Mouse (Mus musculus) MEL (cell line): ENCODE results near the gene Dgka. TPM values are rescaled to one million over a fixed set of nuclear protein-coding genes. Genes with fewer than 3 reads are reported as not detected.

Experiments
- DNase-seq: peaks from one replicate; pipeline ENCODE4 v3.0.0; 2011; ENCODE audit warnings: low read depth, low spot score
- H3K27ac ChIP-seq: 2 replicates; pipeline ENCODE4 v1.5.1; 2012; ENCODE audit warnings: low read depth, mild to moderate bottlenecking, control low read depth, low read length, moderate library complexity; ENCODE audit not compliant: control insufficient read depth
- H3K27me3 ChIP-seq, 2 experiments: fragments of 150-350 bp in 1 of 2; sonication (generic) in 1 of 2; 2 replicates each; pipeline ENCODE4 v1.6.1; 2012; ENCODE audit warnings: low read length in 2 of 2, mild to moderate bottlenecking in 2 of 2, improper control_type of control experiment in 1 of 2, moderate library complexity in 1 of 2; ENCODE audit not compliant: insufficient read depth in 2 of 2, control insufficient read depth in 1 of 2
- H3K36me3 ChIP-seq, 2 experiments: 2 replicates each; pipeline ENCODE4 v1.6.1; 2012 to 2014; ENCODE audit warnings: low read length in 2 of 2, improper control_type of control experiment in 1 of 2, inconsistent platforms in 1 of 2, mild to moderate bottlenecking in 1 of 2; ENCODE audit not compliant: insufficient read depth in 2 of 2, control insufficient read depth in 1 of 2
- H3K4me1 ChIP-seq, 2 experiments: fragments of 150-350 bp in 1 of 2; sonication (generic) in 1 of 2; 2 replicates each; pipeline ENCODE4 v1.6.1; 2012; ENCODE audit warnings: low read length in 2 of 2, improper control_type of control experiment in 1 of 2, mild to moderate bottlenecking in 1 of 2; ENCODE audit not compliant: insufficient read depth in 2 of 2, control insufficient read depth in 1 of 2
- H3K4me3 ChIP-seq, 2 experiments: fragments of 150-350 bp in 1 of 2; sonication (generic) in 1 of 2; 2 replicates each; pipeline ENCODE4 v1.5.1; 2012; ENCODE audit warnings: low read depth in 2 of 2, low read length in 2 of 2, mild to moderate bottlenecking in 2 of 2, moderate library complexity in 2 of 2, control low read depth in 1 of 2, improper control_type of control experiment in 1 of 2; ENCODE audit not compliant: control insufficient read depth in 1 of 2, insufficient read depth in 1 of 2
- H3K79me2 ChIP-seq: 2 replicates; pipeline ENCODE4 v1.6.1; 2012; ENCODE audit warnings: mild to moderate bottlenecking, low read length, moderate library complexity; ENCODE audit not compliant: control insufficient read depth, poor library complexity, insufficient read depth
- H3K9ac ChIP-seq: 2 replicates; pipeline ENCODE4 v1.6.1; 2012; ENCODE audit warnings: low read depth, mild to moderate bottlenecking, control low read depth, low read length, moderate library complexity; ENCODE audit not compliant: control insufficient read depth, poor library complexity, severe bottlenecking
- H3K9me3 ChIP-seq: fragments of 150-350 bp; sonication (generic); replicated peaks from 2 replicates; pipeline ENCODE4 v1.6.1; 2012; ENCODE audit warnings: mild to moderate bottlenecking, low read length, improper control_type of control experiment, moderate library complexity; ENCODE audit not compliant: insufficient read depth
- CHD2 ChIP-seq: IDR thresholded peaks from 2 replicates; pipeline ENCODE4 v1.6.1; 2011; ENCODE audit warnings: low read length, improper control_type of control experiment
- CTCF ChIP-seq, 3 experiments: IDR thresholded peaks in 2 of 3; conservative IDR thresholded peaks in 1 of 3; 2 replicates each; pipeline ENCODE4 v1.5.1; 2011 to 2012; ENCODE audit warnings: low read length in 3 of 3, low read depth in 2 of 3, mild to moderate bottlenecking in 2 of 3, improper control_type of control experiment in 1 of 3, inconsistent platforms in 1 of 3, mixed read lengths in 1 of 3, moderate library complexity in 1 of 3; ENCODE audit not compliant: control insufficient read depth in 1 of 3, insufficient read depth in 1 of 3, poor library complexity in 1 of 3, severe bottlenecking in 1 of 3
- ELF1 ChIP-seq: IDR thresholded peaks from 2 replicates; pipeline ENCODE4 v1.6.1; 2014; ENCODE audit warnings: low read depth, mild to moderate bottlenecking, inconsistent platforms, low read length, improper control_type of control experiment, moderate library complexity
- EP300 ChIP-seq, 2 experiments: IDR thresholded peaks; 2 replicates each; pipeline ENCODE4 v1.6.1; 2011; ENCODE audit warnings: improper control_type of control experiment in 2 of 2, low read length in 2 of 2, low read depth in 1 of 2, mild to moderate bottlenecking in 1 of 2
- ETS1 ChIP-seq: IDR thresholded peaks from 2 replicates; pipeline ENCODE4 v1.6.1; 2012; ENCODE audit warnings: low read depth, mild to moderate bottlenecking, inconsistent platforms, low read length, improper control_type of control experiment, moderate library complexity
- GATA1 ChIP-seq: IDR thresholded peaks from 2 replicates; pipeline ENCODE4 v1.6.1; 2011; ENCODE audit warnings: low read depth, low read length, improper control_type of control experiment
- MAX ChIP-seq: IDR thresholded peaks from 2 replicates; pipeline ENCODE4 v1.6.1; 2011; ENCODE audit warnings: low read length, improper control_type of control experiment
- MYC ChIP-seq: IDR thresholded peaks from 2 replicates; pipeline ENCODE4 v1.6.1; 2011; ENCODE audit warnings: low read depth, mild to moderate bottlenecking, low read length, improper control_type of control experiment, moderate library complexity
- POLR2AphosphoS5 ChIP-seq: IDR thresholded peaks from 2 replicates; pipeline ENCODE4 v1.6.1; 2012; ENCODE audit warnings: low read depth, borderline replicate concordance, mild to moderate bottlenecking, inconsistent platforms, low read length, moderate library complexity, mixed read lengths
- RAD21 ChIP-seq: IDR thresholded peaks from 2 replicates; pipeline ENCODE4 v1.6.1; 2011; ENCODE audit warnings: mild to moderate bottlenecking, low read depth, low read length, improper control_type of control experiment
- SIN3A ChIP-seq: IDR thresholded peaks from 2 replicates; pipeline ENCODE4 v1.6.1; 2012; ENCODE audit warnings: low read length, improper control_type of control experiment, inconsistent platforms
- SMC3 ChIP-seq: IDR thresholded peaks from 2 replicates; pipeline ENCODE4 v1.6.1; 2011; ENCODE audit warnings: low read depth, low read length, improper control_type of control experiment
- TAL1 ChIP-seq: IDR thresholded peaks from 2 replicates; pipeline ENCODE4 v1.6.1; 2012; ENCODE audit warnings: mild to moderate bottlenecking, inconsistent platforms, low read length, moderate library complexity, mixed read lengths
- TBP ChIP-seq: IDR thresholded peaks from 2 replicates; pipeline ENCODE4 v1.8.0; 2011; ENCODE audit warnings: low read depth, low read length, improper control_type of control experiment
- TCF12 ChIP-seq: IDR thresholded peaks from 2 replicates; pipeline ENCODE4 v1.6.1; 2014; ENCODE audit warnings: low read depth, mild to moderate bottlenecking, inconsistent platforms, low read length, improper control_type of control experiment, moderate library complexity
- UBTF ChIP-seq: IDR thresholded peaks from 2 replicates; pipeline ENCODE4 v1.6.1; 2012; ENCODE audit warnings: low read depth, mild to moderate bottlenecking, inconsistent platforms, low read length, improper control_type of control experiment, moderate library complexity, borderline replicate concordance; ENCODE audit not compliant: insufficient read depth
- USF1 ChIP-seq: IDR thresholded peaks from 2 replicates; pipeline ENCODE4 v1.6.1; 2014; ENCODE audit warnings: low read depth, mild to moderate bottlenecking, inconsistent platforms, low read length, improper control_type of control experiment, moderate library complexity
- USF2 ChIP-seq, 2 experiments: IDR thresholded peaks; 2 replicates each; pipeline ENCODE4 v1.6.1; 2011 to 2012; ENCODE audit warnings: improper control_type of control experiment in 2 of 2, low read length in 2 of 2, borderline replicate concordance in 1 of 2, inconsistent platforms in 1 of 2, low read depth in 1 of 2, mild to moderate bottlenecking in 1 of 2; ENCODE audit not compliant: insufficient read depth in 1 of 2
- ZKSCAN1 ChIP-seq: IDR thresholded peaks from 2 replicates; pipeline ENCODE4 v1.6.1; 2012; ENCODE audit warnings: low read depth, mild to moderate bottlenecking, inconsistent platforms, low read length, improper control_type of control experiment, moderate library complexity
- ZMIZ1 ChIP-seq: IDR thresholded peaks from 2 replicates; pipeline ENCODE4 v1.6.1; 2012; ENCODE audit warnings: low read depth, mild to moderate bottlenecking, inconsistent platforms, low read length, improper control_type of control experiment, moderate library complexity
- ZNF384 ChIP-seq: IDR thresholded peaks from 2 replicates; pipeline ENCODE4 v1.6.1; 2012; ENCODE audit warnings: low read depth, mild to moderate bottlenecking, inconsistent platforms, low read length, improper control_type of control experiment
- polyA plus RNA-seq, 2 experiments: library from polyadenylated mRNA; stranded (reverse) in 1 of 2; unstranded in 1 of 2; fragments of >175 nt in 1 of 2; fragments of >200 nt in 1 of 2; gene quantifications; 2 replicates each; pipeline versions ENCODE4 v1.2.1 to v1.2.4; 2012; ENCODE audit warnings: low replicate concordance in 2 of 2, low read depth in 1 of 2; ENCODE audit not compliant: insufficient read length in 2 of 2, insufficient read depth in 1 of 2, missing spikeins in 1 of 2
- total RNA-seq: library from RNA; depleted of rRNA; stranded (reverse); fragments of 300-350 nt; gene quantifications from 2 replicates; pipeline ENCODE4 v1.2.3, GENCODE M21; 2012

Dgka gene
- total and polyA plus RNA-seq, 3 experiments = 0.69 to 3.5 TPM; not detected in 1

DNA sequence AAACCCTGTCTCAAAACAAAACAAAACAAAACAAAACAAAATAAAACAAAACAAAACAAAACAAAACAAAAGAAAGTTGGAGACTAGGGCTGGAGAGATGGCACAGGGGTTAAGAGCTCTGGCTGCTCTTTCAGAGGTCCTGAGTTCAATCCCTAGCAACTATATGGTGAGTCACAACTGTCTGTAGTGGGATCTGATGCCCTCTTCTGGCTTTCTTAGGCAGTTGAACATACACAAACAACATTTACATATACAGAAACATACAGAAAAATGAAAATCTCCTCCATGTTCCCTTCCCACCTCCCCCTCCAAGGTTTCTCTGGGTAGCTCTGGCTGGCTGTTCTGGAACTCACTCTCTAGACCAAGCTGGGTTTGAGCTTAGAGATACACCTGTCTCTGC lies 47.4 kb upstream of the Dgka start:
- Histone ChIP-seq H3K9me3 (no peaks in the 10 kb centered on the region), H3K79me2 (no peaks in the 10 kb centered on the region)
- TF ChIP-seq SMC3 (peak; percentile 29; the same call in 1 of the 2 replicates), RAD21 (peak; percentile 20; the same call in 1 of the 2 replicates), CTCF (IDR thresholded peaks at IDR 0.05 in 2 of 3, conservative IDR thresholded peaks at IDR 0.05 in 1 of 3; ENCODE audit: control insufficient read depth in 1 of 3, insufficient read depth in 1 of 3, low read depth in 2 of 3, low read length in 3 of 3, poor library complexity in 1 of 3, severe bottlenecking in 1 of 3) (peak in 1 of 3 experiments; percentile 44; a peak in 2 of 6 replicates), ETS1 (no peak)
- TF ChIP-seq, all 39 proteins: peak for 3
- H3K4me3 ChIP-seq = no peak overlapping the region
- H3K27ac ChIP-seq = no peak overlapping the region
- DNase-seq = peak; percentile 52
- H3K9ac ChIP-seq = no peak overlapping the region
- peaks cover 0 to 5% of the 10 kb centered on the region in 2 experiments; a peak in 2 of 4 replicates for H3K36me3 ChIP-seq
- H3K4me1 ChIP-seq = peaks cover 0 to 7% of the 10 kb centered on the region in 2 experiments; a peak in 1 of 4 replicates
- H3K27me3 ChIP-seq = no peaks in the 10 kb centered on the region

DNA sequence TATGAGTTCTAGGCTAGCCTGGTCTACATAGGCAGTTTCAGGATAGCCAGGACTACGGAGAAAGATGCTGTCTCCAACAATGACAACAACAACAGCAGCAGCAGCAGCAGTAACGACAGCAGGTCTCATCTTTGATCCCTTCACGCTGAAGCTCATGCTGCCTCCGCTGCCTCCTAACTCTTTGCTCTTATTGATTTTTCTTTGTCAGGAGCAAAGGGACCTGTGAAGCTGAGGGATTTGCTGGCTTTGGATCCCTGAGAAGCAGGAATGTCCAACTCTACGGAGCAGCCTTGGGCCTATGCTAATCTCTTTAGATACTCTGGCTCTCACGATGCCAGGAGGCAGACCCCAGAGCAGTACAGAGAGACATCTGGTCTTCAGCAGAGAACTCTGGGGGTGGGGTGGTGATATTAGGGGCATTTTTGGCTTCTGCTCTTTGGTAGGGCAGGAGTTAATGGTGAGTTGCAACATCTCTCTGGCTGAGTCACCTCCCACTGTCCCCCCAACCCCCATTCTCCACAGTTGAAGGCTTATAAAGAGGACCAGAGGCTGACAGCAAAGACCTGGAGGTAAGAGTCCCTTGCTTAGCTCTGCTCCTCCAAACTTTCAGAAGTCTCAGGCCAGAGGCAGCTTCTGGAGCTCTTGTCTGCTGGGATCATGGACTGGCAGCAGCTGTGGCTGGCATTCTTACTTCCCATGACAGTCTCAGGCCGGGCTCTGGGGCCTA lies 45.9 kb upstream of the Dgka start, which contains the start of gene Mmp19:
Gene Mmp19, plus strand, starts transcription at position 513 of the 727 bp plus-strand sequence.
- peaks cover 0 to 7% of the 10 kb centered on the region in 2 experiments; a peak in 1 of 4 replicates for H3K4me1 ChIP-seq
- TF ChIP-seq USF1 (no peak), TAL1 (no peak), ZMIZ1 (no peak), EP300 (IDR thresholded peaks at IDR 0.05; ENCODE audit: low read depth in 1 of 2, low read length in 2 of 2) (no peak), UBTF (no peak), ZNF384 (no peak), GATA1 (no peak), CHD2 (no peak), POLR2AphosphoS5 (no peak), SIN3A (no peak), ELF1 (no peak), RAD21 (no peak), MAX (no peak), MYC (no peak), ETS1 (no peak), TCF12 (no peak), ZKSCAN1 (no peak), USF2 (IDR thresholded peaks at IDR 0.05; ENCODE audit: borderline replicate concordance in 1 of 2, insufficient read depth in 1 of 2, low read depth in 1 of 2, low read length in 2 of 2) (no peak), TBP (no peak)
- no peak within 1 kb of the TSS for H3K27ac ChIP-seq
- no peak within 1 kb of the TSS for H3K4me3 ChIP-seq
- no peaks in the 10 kb centered on the region for H3K9me3 ChIP-seq
- H3K79me2 ChIP-seq = no peaks in the 10 kb centered on the region
- H3K36me3 ChIP-seq = peaks cover 0 to 5% of the 10 kb centered on the region in 2 experiments; a peak in 2 of 4 replicates
- H3K27me3 ChIP-seq = no peaks in the 10 kb centered on the region
- no peak within 1 kb of the TSS for H3K9ac ChIP-seq
- no peak for DNase-seq
